Mouse (Mus musculus) intestine, embryonic 14.5 days (tissue): ENCODE measurements around the gene Zfp935. TPM values are rescaled to one million over a fixed set of nuclear protein-coding genes. Genes with fewer than 3 reads are reported as not detected.
"Not testable (repeated sequence)": the region's sequence is repeated elsewhere in the genome, so short reads cannot be mapped to it uniquely, and the experiment has no call there.

Experiments used
- ATAC-seq: fragments of 200-750 bp; cut with Nextera tagmentation; replicated peaks from 2 replicates; pipeline ENCODE4 v1.8.0; 2017; ENCODE audit warnings: low read depth, moderate number of reproducible peaks, moderate TSS enrichment, moderate library complexity; ENCODE audit not compliant: low FRiP score, low TSS enrichment
- DNase-seq: peaks from one replicate; pipeline ENCODE4 v3.0.0-alpha.2; 2018; ENCODE audit warnings: low spot score
- H3K27ac ChIP-seq: fragments of 300-500 bp; sonication (generic); 2 replicates; pipeline ENCODE4 v1.5.1; 2014; ENCODE audit warnings: low read depth, mild to moderate bottlenecking, control low read depth
- H3K27me3 ChIP-seq: fragments of 300-500 bp; sonication (generic); replicated peaks from 2 replicates; pipeline ENCODE4 v1.6.1; 2014; ENCODE audit warnings: low read length, control low read depth; ENCODE audit not compliant: control insufficient read depth, insufficient read depth
- H3K36me3 ChIP-seq: fragments of 300-500 bp; sonication (generic); 2 replicates; pipeline ENCODE4 v1.6.1; 2014; ENCODE audit warnings: low read length, control low read depth; ENCODE audit not compliant: control insufficient read depth, insufficient read depth
- H3K4me1 ChIP-seq: fragments of 300-500 bp; sonication (generic); replicated peaks from 2 replicates; pipeline ENCODE4 v1.6.1; 2014; ENCODE audit warnings: low read length, control low read depth, mixed read lengths; ENCODE audit not compliant: control insufficient read depth, insufficient read depth
- H3K4me2 ChIP-seq: fragments of 300-500 bp; sonication (generic); 2 replicates; pipeline ENCODE4 v1.6.1; 2014; ENCODE audit warnings: low read length
- H3K4me3 ChIP-seq: fragments of 300-500 bp; sonication (generic); 2 replicates; pipeline ENCODE4 v1.5.1; 2014; ENCODE audit warnings: low read depth, low read length, control low read depth, mixed read lengths
- H3K9ac ChIP-seq: fragments of 300-500 bp; sonication (generic); 2 replicates; pipeline ENCODE4 v1.6.1; 2014; ENCODE audit warnings: mild to moderate bottlenecking, low read length
- H3K9me3 ChIP-seq: fragments of 300-500 bp; sonication (generic); 2 replicates; pipeline ENCODE4 v1.6.1; 2016; ENCODE audit warnings: low read length, control low read depth; ENCODE audit not compliant: control insufficient read depth
- WGBS: fragments of 180-500 bp; shearing (Covaris S2); extraction: QIAGEN DNeasy Blood & Tissue Kit; methylation state at CpG from one replicate; pipeline ENCODE4 v1.1.7; 2014; 5-methylcytosine and 5-hydroxymethylcytosine counted together
- polyA plus RNA-seq: library from polyadenylated mRNA; unstranded; fragments of >200 nt; fragmentation: Nextera tagmentation; extraction: Ambion mirVana; gene quantifications from 2 replicates; pipeline ENCODE4 v1.2.1, GENCODE M21; 2014

Gene Zfp935
- not detected in 2 replicates for polyA plus RNA-seq

DNA sequence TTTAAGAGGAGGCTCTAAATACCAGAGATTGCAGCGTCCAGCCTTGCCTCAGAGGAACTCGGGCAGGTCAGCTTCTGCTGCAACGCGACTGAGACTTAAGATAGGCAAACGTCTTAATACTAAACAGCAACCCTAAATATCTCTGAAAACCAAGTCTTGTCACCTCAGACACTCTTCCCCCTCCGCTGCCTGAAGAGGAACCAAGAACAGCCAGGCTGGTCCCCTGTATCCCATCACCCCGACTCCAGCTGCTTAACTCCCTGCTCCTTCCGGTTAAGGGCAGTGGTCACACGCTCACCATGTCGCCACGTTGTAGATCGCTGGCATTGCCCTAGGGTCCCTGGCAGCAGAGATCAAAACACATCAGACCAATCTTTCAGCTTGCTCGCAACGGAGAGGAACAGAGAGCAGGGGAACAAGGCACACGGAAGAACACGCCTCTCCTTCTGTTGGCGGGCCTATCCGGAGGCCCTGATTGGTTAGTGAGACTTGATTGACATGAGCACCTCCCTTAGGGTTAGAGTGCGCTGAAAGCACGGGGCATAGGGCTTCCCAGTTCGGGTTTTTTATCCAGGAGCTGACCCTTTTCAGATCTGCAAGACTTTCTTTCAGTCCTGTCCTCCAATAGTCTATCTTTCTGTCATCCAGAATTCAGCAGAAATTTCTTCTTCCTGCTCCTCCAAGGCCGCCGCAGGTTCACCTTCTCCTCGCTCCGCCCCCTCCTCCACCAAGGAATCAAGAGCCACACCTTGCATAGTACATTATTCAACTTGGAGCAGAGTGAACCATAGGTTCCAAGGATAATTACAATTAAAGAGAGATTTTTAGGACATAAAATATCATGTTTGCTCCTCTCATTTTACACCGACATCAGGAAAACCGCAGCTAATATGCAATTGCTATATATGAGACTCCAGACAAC is at the start of gene Zfp935:
Gene Zfp935, minus strand, starts transcription at position 323 of the 922 bp plus-strand sequence.
- ATAC-seq, H3K36me3 ChIP-seq, H3K4me1 ChIP-seq, H3K27ac ChIP-seq, H3K27me3 ChIP-seq: not testable (repeated sequence)
- Histone ChIP-seq H3K4me3 (peak within 1 kb of the TSS; percentile 43), H3K9me3 (peaks cover 11% of the 10 kb centered on the region), H3K4me2 (peak within 1 kb of the TSS; percentile 33), H3K9ac (0 out of 2 replicates have a peak within 1 kb of the TSS, but pooled peaks have one; percentile 40)
- WGBS, result 3% methylated on average over 25 of the region's 27 CpGs
- peak; percentile 51 for DNase-seq

- H3K9me3 ChIP-seq, H3K36me3 ChIP-seq, H3K4me3 ChIP-seq, H3K4me2 ChIP-seq, H3K27me3 ChIP-seq, H3K4me1 ChIP-seq, H3K27ac ChIP-seq, DNase-seq, H3K9ac ChIP-seq, ATAC-seq: not testable (repeated sequence)
- WGBS, result 93% methylated on average over 3 of the region's 6 CpGs
These were observed 12.8 kb upstream of the Zfp935 start, which contains the start of gene Zfp934 for GRCm38 (mm10) chr13:62571099-62571498. Gene Zfp934, minus strand, starts transcription at chr13:62571199.

- H3K4me1 ChIP-seq, H3K9ac ChIP-seq, H3K9me3 ChIP-seq, H3K36me3 ChIP-seq, H3K27me3 ChIP-seq, H3K27ac ChIP-seq, H3K4me3 ChIP-seq, ATAC-seq, H3K4me2 ChIP-seq, DNase-seq: not testable (repeated sequence)
- 23% methylated on average over 1 of the region's 1 CpGs for WGBS
These were observed 3.4 kb upstream of the Zfp935 start for GRCm38 (mm10) chr13:62561696-62562095.

- not testable (repeated sequence) for ATAC-seq, H3K4me3 ChIP-seq, H3K27ac ChIP-seq, H3K36me3 ChIP-seq, DNase-seq, H3K9ac ChIP-seq, H3K27me3 ChIP-seq, H3K4me2 ChIP-seq, H3K4me1 ChIP-seq, H3K9me3 ChIP-seq
These were observed 28.2 kb downstream of the Zfp935 start for GRCm38 (mm10) chr13:62530129-62530528.

- H3K9ac ChIP-seq, ATAC-seq, H3K27me3 ChIP-seq, H3K27ac ChIP-seq, H3K9me3 ChIP-seq, H3K4me2 ChIP-seq, DNase-seq, H3K36me3 ChIP-seq, H3K4me1 ChIP-seq, H3K4me3 ChIP-seq: not testable (repeated sequence)
- 78% methylated on average over 1 of the region's 1 CpGs for WGBS
These were observed 47.5 kb downstream of the Zfp935 start for GRCm38 (mm10) chr13:62510641-62511420.

GRCm38 (mm10) chr13:62472661-62473060 is 85.7 kb downstream of the Zfp935 start:
- H3K4me1 ChIP-seq, H3K27ac ChIP-seq, ATAC-seq, H3K9me3 ChIP-seq, H3K4me3 ChIP-seq, H3K36me3 ChIP-seq, H3K9ac ChIP-seq, H3K27me3 ChIP-seq, DNase-seq, H3K4me2 ChIP-seq: not testable (repeated sequence)
- WGBS, result 94% methylated on average over 8 of the region's 8 CpGs

DNA sequence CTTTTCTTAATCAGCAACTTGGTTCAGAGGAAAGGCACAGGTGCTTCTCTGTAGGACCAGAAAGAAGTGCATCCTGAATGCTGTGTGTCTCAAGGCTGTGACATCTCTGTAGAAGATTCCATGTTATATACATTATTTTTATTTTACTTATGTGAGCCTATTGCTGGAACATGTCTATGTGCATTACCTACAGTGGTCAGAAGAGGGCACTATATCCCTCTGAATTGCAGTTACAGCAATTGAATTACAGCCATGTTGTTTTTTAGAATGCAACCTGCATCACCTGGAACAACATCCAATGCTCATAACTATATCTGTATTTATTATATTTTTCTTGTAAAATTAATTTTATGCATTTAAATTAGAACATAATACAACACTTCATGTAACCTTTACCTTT is 88.4 kb downstream of the Zfp935 start:
- H3K27ac ChIP-seq, H3K27me3 ChIP-seq, H3K9me3 ChIP-seq, H3K36me3 ChIP-seq, H3K4me3 ChIP-seq, H3K4me1 ChIP-seq, DNase-seq, H3K4me2 ChIP-seq, H3K9ac ChIP-seq, ATAC-seq: not testable (repeated sequence)

- not testable (repeated sequence) for H3K27me3 ChIP-seq, H3K36me3 ChIP-seq, H3K9me3 ChIP-seq, H3K4me1 ChIP-seq
- peak within 1 kb of the TSS; percentile 74 for H3K4me3 ChIP-seq
- ATAC-seq (peak; percentile 100), DNase-seq (peak; percentile 84)
- H3K4me2 ChIP-seq, result peak within 1 kb of the TSS; percentile 41
- peak within 1 kb of the TSS; percentile 61 for H3K9ac ChIP-seq
- 2% methylated on average over 28 of the region's 28 CpGs for WGBS
- peak within 1 kb of the TSS; percentile 54; the same call in 1 of the 2 replicates for H3K27ac ChIP-seq
These were observed 91.6 kb downstream of the Zfp935 start, which contains the start of gene Gm49359 for GRCm38 (mm10) chr13:62466424-62467334. Gene Gm49359, minus strand, starts transcription at chr13:62466832.
